Mouse (Mus musculus): ENCODE results near the gene 4930404H24Rik.

DNA sequence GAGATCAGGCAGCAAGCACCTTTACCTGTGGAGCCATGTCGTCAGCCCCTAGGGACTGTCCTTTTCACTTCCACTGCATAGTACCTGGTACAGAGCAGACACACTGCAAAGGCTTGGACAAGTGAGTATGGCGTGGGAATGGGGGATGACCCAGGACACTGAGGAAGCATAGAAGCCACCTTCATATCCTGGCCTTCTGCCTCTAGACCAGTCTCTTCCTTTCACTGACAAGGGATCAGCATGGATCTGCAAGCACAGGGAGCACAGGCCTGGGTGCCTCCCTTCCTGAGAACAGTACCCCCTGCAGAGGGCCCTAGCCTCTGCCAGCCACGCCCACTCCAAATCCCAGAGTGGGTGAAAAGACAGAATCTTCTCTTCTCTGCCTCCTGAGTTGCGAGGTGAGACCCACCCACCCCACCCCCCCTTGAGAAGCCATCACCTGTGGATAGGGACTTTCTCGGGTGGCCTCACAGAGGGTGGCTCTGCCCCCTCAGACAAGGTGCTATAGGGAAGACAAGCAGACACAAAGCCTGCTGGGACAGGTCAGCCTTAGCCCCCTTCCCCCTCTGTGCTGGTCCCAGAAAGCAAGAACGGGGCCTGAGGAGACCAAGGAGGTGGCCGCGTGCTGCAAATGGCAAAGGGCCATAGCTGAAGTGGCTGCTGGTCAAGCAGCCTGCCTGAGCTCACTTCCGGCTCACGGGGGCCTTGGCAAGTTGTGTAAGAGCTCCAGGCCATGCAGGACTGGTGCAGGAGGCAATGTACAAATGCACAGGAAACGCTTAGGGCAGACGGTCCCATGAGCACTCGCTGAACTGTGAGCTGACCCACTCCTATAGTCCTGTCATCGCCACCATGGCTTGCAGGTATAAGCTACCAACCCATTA is 22.1 kb downstream of the 4930404H24Rik start:
- TF ChIP-seq CTCF (IDR thresholded peaks at IDR 0.05; ENCODE audit: extremely low read depth, insufficient read length, insufficient replicate concordance, low read depth, low read length) (no peak), POLR2A (IDR thresholded peaks at IDR 0.05; ENCODE audit: low read depth, low read length) (no peak)
